Mouse (Mus musculus) heart, postnatal 36 days (tissue): ENCODE measurements at regions not wholly inside any gene's neighbourhood (a gene's known extent, or its start where the extent isn't known, plus 50 kb on each side); places are given as distances from the start of the nearest gene placed in this dataset.

ENCODE experiments used
- DNase-seq, 2 experiments: peaks; one replicate each; pipeline ENCODE4 v3.0.0; 2021 to 2022
- intact Hi-C: fragments of 180-260 bp; cut with DNase I; formaldehyde crosslinking; loops from one replicate; pipeline ENCODE4 v1.15.1; 2025
- microRNA-seq, 2 experiments: library from miRNA; unstranded; fragments of <30 nt; microRNA quantifications; one replicate each; pipeline ENCODE4 v1.2.0; 2021; ENCODE audit warnings: borderline number of aligned reads in 2 of 2

DNA sequence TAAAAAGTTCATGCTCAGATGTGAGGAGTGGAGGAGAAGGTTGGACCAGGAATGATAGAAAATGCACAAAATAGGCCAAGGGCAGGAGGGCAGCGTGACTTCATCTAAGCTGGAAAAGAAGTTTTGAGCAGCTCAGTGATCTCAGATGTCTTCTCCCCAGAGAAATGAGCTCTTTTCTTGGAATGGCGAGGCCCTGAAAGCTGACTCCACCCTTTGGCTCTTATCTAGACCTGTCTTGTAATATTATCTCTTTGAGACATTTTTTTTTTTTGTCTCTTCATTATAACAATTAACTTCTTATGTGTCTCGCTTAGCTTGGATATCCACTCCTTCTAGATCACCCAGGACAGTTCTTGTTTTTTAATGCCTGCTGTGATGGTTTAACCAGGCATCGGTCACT is 53.0 kb upstream of the Kif2a start:
- intact Hi-C loops, result no loop called here

DNA sequence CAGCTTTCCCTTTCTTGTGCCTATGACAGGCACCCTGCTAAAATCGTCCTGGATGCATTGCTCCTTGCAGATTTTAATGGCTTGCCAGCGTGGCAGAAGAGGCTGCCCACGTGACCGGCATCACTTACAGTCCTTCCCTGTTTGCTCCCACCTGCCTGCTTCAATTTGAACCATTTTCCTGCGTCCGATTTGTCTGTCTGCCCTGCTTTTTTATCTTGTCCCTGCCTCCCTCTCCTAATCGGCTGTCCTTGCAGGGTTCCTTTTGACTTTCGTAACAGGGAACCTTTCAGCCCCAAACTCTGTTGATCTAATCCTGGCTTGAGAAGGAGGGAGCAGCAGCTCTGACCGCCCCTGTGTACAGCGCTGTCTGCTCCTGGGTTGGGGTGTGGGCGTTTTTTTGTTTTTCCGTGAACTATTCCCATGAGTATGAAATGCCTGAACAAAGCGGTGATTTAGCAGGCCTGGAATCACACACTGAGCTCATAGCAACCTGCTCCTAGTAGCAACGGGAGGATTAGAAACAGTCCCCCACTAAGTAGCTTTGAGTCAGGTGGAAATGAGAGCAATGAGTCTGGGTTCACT is 51.2 kb upstream of the Kif2a start:
- DNase-seq, result no peak
- intact Hi-C loops, result no loop called here

More for the DNA sequence above, 53.0 kb upstream of the Kif2a start:
- no peak for DNase-seq

GRCm38 (mm10) chr13:107072345-107073038 is 50.6 kb upstream of the Kif2a start:
- intact Hi-C loops, result no loop called here
- DNase-seq, result no peak

Small RNAs in the stretch of these regions (microRNA-seq; reads per million reads assigned to microRNA genes)
- gene Gm22118, result 0 reads per million in 2 experiments
